In genomic region chr12:3871637-3872036, GRCm38 (mm10) we compare ENCODE assay signal across 8 mouse cellular contexts.
DNase-seq lines count a peak whose midpoint lies in the region; ATAC-seq and TF ChIP-seq lines count a peak whose summit lies in the region.

No protein-coding gene starts in this region.

- 0 out of 2 replicates have a peak, but pooled peaks cover under 1% of the 10 kb centered on the region for H3K4me1 ChIP-seq in embryonic fibroblast, embryonic 13.5 days (ENCODE audit: control insufficient read depth, insufficient read depth, low read length)
- H3K4me1 ChIP-seq in heart, embryonic 11.5 days (ENCODE audit: control insufficient read depth, insufficient read depth, low read length): peaks cover 56% of the 10 kb centered on the region
- peaks cover 69% of the 10 kb centered on the region for H3K4me1 ChIP-seq in kidney, embryonic 15.5 days
- peaks cover 5% of the 10 kb centered on the region for H3K4me1 ChIP-seq in midbrain, embryonic 16.5 days (ENCODE audit: control insufficient read depth, insufficient read depth, low read length)

- H3K36me3 ChIP-seq in heart, embryonic 11.5 days (ENCODE audit: control insufficient read depth, insufficient read depth, low read length): no peaks in the 10 kb centered on the region; the same call in 1 of the 2 replicates
- H3K36me3 ChIP-seq in kidney, embryonic 15.5 days: peaks cover 73% of the 10 kb centered on the region
- peaks cover 24% of the 10 kb centered on the region for H3K36me3 ChIP-seq in midbrain, embryonic 16.5 days (ENCODE audit: control insufficient read depth, insufficient read depth, low read length)

- no peaks in the 10 kb centered on the region for H3K9me3 ChIP-seq in heart, embryonic 11.5 days (replicated peaks; ENCODE audit: control insufficient read depth, low read length)
- H3K9me3 ChIP-seq in kidney, embryonic 15.5 days (replicated peaks): no peaks in the 10 kb centered on the region
- H3K9me3 ChIP-seq in midbrain, embryonic 16.5 days (replicated peaks; ENCODE audit: control insufficient read depth, low read length, poor library complexity, severe bottlenecking): no peaks in the 10 kb centered on the region

- TF ChIP-seq CTCF in embryonic fibroblast, embryonic 13.5 days (IDR thresholded peaks at IDR 0.05; ENCODE audit: borderline replicate concordance, insufficient read depth, low read length): peak; percentile 20; the same call in 1 of the 2 replicates

- no peak overlapping the region for H3K4me3 ChIP-seq in embryonic fibroblast, embryonic 13.5 days (ENCODE audit: insufficient read depth, low read length)
- H3K4me3 ChIP-seq in heart, embryonic 11.5 days (ENCODE audit: low read depth, low read length): no peak overlapping the region
- no peak overlapping the region for H3K4me3 ChIP-seq in kidney, embryonic 15.5 days (replicated peaks)
- no peak overlapping the region for H3K4me3 ChIP-seq in midbrain, embryonic 16.5 days (ENCODE audit: low read depth, low read length)

- H3K27ac ChIP-seq in embryonic fibroblast, embryonic 13.5 days (ENCODE audit: insufficient read depth, low read length): no peak overlapping the region
- H3K27ac ChIP-seq in heart, embryonic 11.5 days (ENCODE audit: low read depth, low read length): peak overlapping the region; percentile 46; the same call in 1 of the 2 replicates
- peak overlapping the region; percentile 34 for H3K27ac ChIP-seq in kidney, embryonic 15.5 days
- H3K27ac ChIP-seq in midbrain, embryonic 16.5 days (ENCODE audit: low read length): peak overlapping the region; percentile 62

- WGBS in heart, embryonic 11.5 days (ENCODE audit: insufficient replicate concordance): 26% methylated on average over 15 of the region's 15 CpGs
- 33% methylated on average over 15 of the region's 15 CpGs for WGBS in kidney, embryonic 15.5 days
- WGBS in midbrain, embryonic 16.5 days: 23% methylated on average over 15 of the region's 15 CpGs

- H3K27me3 ChIP-seq in heart, embryonic 11.5 days (ENCODE audit: control insufficient read depth, insufficient read depth, low read length): no peaks in the 10 kb centered on the region
- H3K27me3 ChIP-seq in kidney, embryonic 15.5 days: no peaks in the 10 kb centered on the region
- H3K27me3 ChIP-seq in midbrain, embryonic 16.5 days (ENCODE audit: control insufficient read depth, insufficient read depth, low read depth, low read length): no peaks in the 10 kb centered on the region

- no peak overlapping the region for H3K9ac ChIP-seq in heart, embryonic 11.5 days (ENCODE audit: low read depth, low read length)
- H3K9ac ChIP-seq in kidney, embryonic 15.5 days: no peak overlapping the region
- H3K9ac ChIP-seq in midbrain, embryonic 16.5 days (ENCODE audit: low read depth, low read length): 0 out of 2 replicates have a peak overlapping the region, but pooled peaks have one; percentile 3

- peak overlapping the region; percentile 53; the same call in 1 of the 2 replicates for H3K4me2 ChIP-seq in heart, embryonic 11.5 days
- 0 out of 2 replicates have a peak overlapping the region, but pooled peaks have one; percentile 14 for H3K4me2 ChIP-seq in kidney, embryonic 15.5 days
- H3K4me2 ChIP-seq in midbrain, embryonic 16.5 days (ENCODE audit: low read length): no peak overlapping the region

- no peak for ATAC-seq in heart, embryonic 11.5 days (replicated peaks; ENCODE audit: insufficient number of reproducible peaks, low FRiP score, low TSS enrichment)
- ATAC-seq in kidney, embryonic 15.5 days (replicated peaks; ENCODE audit: low FRiP score): peak; percentile 26
- peak; percentile 33; the same call in 1 of the 2 replicates for ATAC-seq in midbrain, embryonic 16.5 days

- peak; percentile 78 for DNase-seq in urinary bladder, postnatal 14 days (ENCODE audit: low spot score)
- no peak for DNase-seq in urinary bladder, postnatal 10 days (ENCODE audit: low spot score)
- peak; percentile 57 for DNase-seq in liver
- DNase-seq in telencephalon, adult 2 months (ENCODE audit: low read depth, low spot score): peak; percentile 61

- TF ChIP-seq POLR2A in embryonic fibroblast, embryonic 13.5 days (IDR thresholded peaks at IDR 0.05; ENCODE audit: low read depth, low read length): no peak
